Mouse (Mus musculus): ENCODE results near the gene Myom1.

- TF ChIP-seq CTCF (IDR thresholded peaks at IDR 0.05; ENCODE audit: low read depth): no peak
- no peak for TF ChIP-seq EP300 (IDR thresholded peaks at IDR 0.05; ENCODE audit: low read depth)
Measured at GRCm38 (mm10) chr17:71003721-71004120, 1.3 kb downstream of the Myom1 start.
